Mouse (Mus musculus): ENCODE measurements around the gene Trim3. TPM values are rescaled to one million over a fixed set of nuclear protein-coding genes. Genes with fewer than 3 reads are reported as not detected.

Gene Trim3
- total and polyA plus RNA-seq, 2 experiments = 6.3 to 14.9 TPM

- Histone ChIP-seq H3K27me3 (ENCODE audit: control insufficient read depth, insufficient read depth, low read length) (no peaks in the 10 kb centered on the region), H3K27ac (replicated peaks; ENCODE audit: insufficient read depth, low read depth, low read length) (no peak overlapping the region), H3K4me1 (ENCODE audit: control insufficient read depth, insufficient read depth, low read length) (peaks cover 8% of the 10 kb centered on the region; the same call in 1 of the 2 replicates), H3K36me3 (ENCODE audit: control insufficient read depth, insufficient read depth, low read length) (peaks cover 2% of the 10 kb centered on the region; the same call in 1 of the 2 replicates), H3K4me3 (ENCODE audit: insufficient read depth, low read depth, low read length) (peak overlapping the region; percentile 12; the same call in 1 of the 2 replicates), H3K79me2 (ENCODE audit: control insufficient read depth, insufficient read depth, low read length) (peaks cover 7% of the 10 kb centered on the region; the same call in 1 of the 2 replicates), H3K9ac (ENCODE audit: low read depth, low read length) (peak overlapping the region; percentile 3; the same call in 1 of the 2 replicates)
- no peak for TF ChIP-seq POLR2A (IDR thresholded peaks at IDR 0.05; ENCODE audit: extremely low read depth, insufficient read depth, low read length)
- TF ChIP-seq CTCF (IDR thresholded peaks at IDR 0.05; ENCODE audit: low read depth, low read length) = no peak
- WGBS = 39% methylated on average over 4 of the region's 4 CpGs
- DNase-seq (ENCODE audit: extremely low read depth, low read depth, low spot score) = no peak
Measured at GRCm38 (mm10) chr7:105632551-105632972, 809 bp downstream of the Trim3 start.

GRCm38 (mm10) chr7:105628633-105629032 is 4.7 kb downstream of the Trim3 start:
- Histone ChIP-seq H3K27me3 (ENCODE audit: control insufficient read depth, insufficient read depth, low read length) (no peaks in the 10 kb centered on the region), H3K27ac (replicated peaks; ENCODE audit: insufficient read depth, low read depth, low read length) (no peak overlapping the region), H3K4me3 (ENCODE audit: insufficient read depth, low read depth, low read length) (no peak overlapping the region), H3K9ac (ENCODE audit: low read depth, low read length) (no peak overlapping the region), H3K4me1 (ENCODE audit: control insufficient read depth, insufficient read depth, low read length) (peaks cover 5% of the 10 kb centered on the region; the same call in 1 of the 2 replicates), H3K79me2 (ENCODE audit: control insufficient read depth, insufficient read depth, low read length) (peaks cover 7% of the 10 kb centered on the region; the same call in 1 of the 2 replicates), H3K36me3 (ENCODE audit: control insufficient read depth, insufficient read depth, low read length) (peaks cover 9% of the 10 kb centered on the region)
- peak; percentile 29 for DNase-seq (ENCODE audit: extremely low read depth, low read depth, low spot score)
- 32% methylated on average over 3 of the region's 3 CpGs for whole genome bisulfite sequencing
- no peak for TF ChIP-seq POLR2A (IDR thresholded peaks at IDR 0.05; ENCODE audit: extremely low read depth, insufficient read depth, low read length)

GRCm38 (mm10) chr7:105625397-105625796 is 8.0 kb downstream of the Trim3 start:
- Histone ChIP-seq H3K9ac (ENCODE audit: low read depth, low read length) (no peak overlapping the region), H3K27ac (replicated peaks; ENCODE audit: insufficient read depth, low read depth, low read length) (no peak overlapping the region), H3K27me3 (ENCODE audit: control insufficient read depth, insufficient read depth, low read length) (no peaks in the 10 kb centered on the region), H3K4me3 (ENCODE audit: insufficient read depth, low read depth, low read length) (no peak overlapping the region), H3K4me1 (ENCODE audit: control insufficient read depth, insufficient read depth, low read length) (peaks cover 2% of the 10 kb centered on the region; the same call in 1 of the 2 replicates), H3K79me2 (ENCODE audit: control insufficient read depth, insufficient read depth, low read length) (0 out of 2 replicates have a peak, but pooled peaks cover 3% of the 10 kb centered on the region), H3K36me3 (ENCODE audit: control insufficient read depth, insufficient read depth, low read length) (peaks cover 16% of the 10 kb centered on the region)
- TF ChIP-seq POLR2A (IDR thresholded peaks at IDR 0.05; ENCODE audit: extremely low read depth, insufficient read depth, low read length) (no peak), CTCF (IDR thresholded peaks at IDR 0.05; ENCODE audit: low read depth, low read length) (no peak)
- 90% methylated on average over 6 of the region's 6 CpGs for WGBS
- no peak for DNase-seq (ENCODE audit: extremely low read depth, low read depth, low spot score)

GRCm38 (mm10) chr7:105621646-105622292 is 11.6 kb downstream of the Trim3 start:
- peaks cover 24% of the 10 kb centered on the region for H3K36me3 ChIP-seq (ENCODE audit: control insufficient read depth, insufficient read depth, low read length)

GRCm38 (mm10) chr7:105621053-105621452 is 12.3 kb downstream of the Trim3 start:
- TF ChIP-seq POLR2A (IDR thresholded peaks at IDR 0.05; ENCODE audit: extremely low read depth, insufficient read depth, low read length) (no peak), CTCF (IDR thresholded peaks at IDR 0.05; ENCODE audit: low read depth, low read length) (no peak)
- 87% methylated on average over 4 of the region's 4 CpGs for WGBS
- H3K4me1 ChIP-seq (ENCODE audit: control insufficient read depth, insufficient read depth, low read length) = peaks cover 3% of the 10 kb centered on the region; the same call in 1 of the 2 replicates
- H3K4me3 ChIP-seq (ENCODE audit: insufficient read depth, low read depth, low read length) = no peak overlapping the region
- H3K79me2 ChIP-seq (ENCODE audit: control insufficient read depth, insufficient read depth, low read length) = no peaks in the 10 kb centered on the region
- peaks cover 26% of the 10 kb centered on the region for H3K36me3 ChIP-seq (ENCODE audit: control insufficient read depth, insufficient read depth, low read length)
- no peak overlapping the region for H3K9ac ChIP-seq (ENCODE audit: low read depth, low read length)
- no peak for DNase-seq (ENCODE audit: extremely low read depth, low read depth, low spot score)
- no peaks in the 10 kb centered on the region for H3K27me3 ChIP-seq (ENCODE audit: control insufficient read depth, insufficient read depth, low read length)
- no peak overlapping the region for H3K27ac ChIP-seq (replicated peaks; ENCODE audit: insufficient read depth, low read depth, low read length)

More at GRCm38 (mm10) chr7:105621646-105622292, 11.6 kb downstream of the Trim3 start:
- H3K4me3 ChIP-seq (ENCODE audit: insufficient read depth, low read depth, low read length) = no peak overlapping the region
- TF ChIP-seq POLR2A (IDR thresholded peaks at IDR 0.05; ENCODE audit: extremely low read depth, insufficient read depth, low read length) = no peak
- no peak for TF ChIP-seq CTCF (IDR thresholded peaks at IDR 0.05; ENCODE audit: low read depth, low read length)
- DNase-seq (ENCODE audit: extremely low read depth, low read depth, low spot score) = no peak
- H3K27me3 ChIP-seq (ENCODE audit: control insufficient read depth, insufficient read depth, low read length) = no peaks in the 10 kb centered on the region
- H3K4me1 ChIP-seq (ENCODE audit: control insufficient read depth, insufficient read depth, low read length) = peaks cover under 1% of the 10 kb centered on the region; the same call in 1 of the 2 replicates
- no peaks in the 10 kb centered on the region for H3K79me2 ChIP-seq (ENCODE audit: control insufficient read depth, insufficient read depth, low read length)
- no peak overlapping the region for H3K27ac ChIP-seq (replicated peaks; ENCODE audit: insufficient read depth, low read depth, low read length)
- H3K9ac ChIP-seq (ENCODE audit: low read depth, low read length) = no peak overlapping the region
- WGBS = 78% methylated on average over 8 of the region's 8 CpGs

GRCm38 (mm10) chr7:105619701-105620100 is 13.7 kb downstream of the Trim3 start:
- Histone ChIP-seq H3K4me3 (ENCODE audit: insufficient read depth, low read depth, low read length) (no peak overlapping the region), H3K27ac (replicated peaks; ENCODE audit: insufficient read depth, low read depth, low read length) (no peak overlapping the region), H3K36me3 (ENCODE audit: control insufficient read depth, insufficient read depth, low read length) (peaks cover 27% of the 10 kb centered on the region), H3K79me2 (ENCODE audit: control insufficient read depth, insufficient read depth, low read length) (no peaks in the 10 kb centered on the region), H3K9ac (ENCODE audit: low read depth, low read length) (no peak overlapping the region), H3K27me3 (ENCODE audit: control insufficient read depth, insufficient read depth, low read length) (no peaks in the 10 kb centered on the region), H3K4me1 (ENCODE audit: control insufficient read depth, insufficient read depth, low read length) (peaks cover 3% of the 10 kb centered on the region; the same call in 1 of the 2 replicates)
- TF ChIP-seq POLR2A (IDR thresholded peaks at IDR 0.05; ENCODE audit: extremely low read depth, insufficient read depth, low read length) (no peak), CTCF (IDR thresholded peaks at IDR 0.05; ENCODE audit: low read depth, low read length) (no peak)
- WGBS = 62% methylated on average over 3 of the region's 3 CpGs
- no peak for DNase-seq (ENCODE audit: extremely low read depth, low read depth, low spot score)
